Mouse (Mus musculus): ENCODE measurements around the gene Zmynd10. TPM values are rescaled to one million over a fixed set of nuclear protein-coding genes. Genes with fewer than 3 reads are reported as not detected.

The Zmynd10 gene
- polyA plus RNA-seq, 1 experiment from 2014 or later = 1.3 TPM

GRCm38 (mm10) chr9:107586974-107587832, 40.1 kb downstream of the Zmynd10 start, which contains the start of gene Ifrd2:
Ifrd2 (plus strand) TSS chr9:107587642.
- 13% methylated on average over 46 of the region's 46 CpGs for WGBS
- Histone ChIP-seq H3K36me3 (peaks cover 39% of the 10 kb centered on the region), H3K4me1 (peaks cover 20% of the 10 kb centered on the region), H3K27me3 (no peaks in the 10 kb centered on the region), H3K9ac (peak within 1 kb of the TSS; percentile 57), H3K27ac (peak within 1 kb of the TSS; percentile 57), H3K4me3 (peak within 1 kb of the TSS; percentile 89), H3K9me3 (no peaks in the 10 kb centered on the region), H3K4me2 (peak within 1 kb of the TSS; percentile 82)
- ATAC-seq (ENCODE audit: insufficient number of reproducible peaks, low FRiP score, low TSS enrichment, low read depth) = peak; percentile 97

- peak overlapping the region; percentile 89 for H3K4me3 ChIP-seq
- peak overlapping the region; percentile 82 for H3K4me2 ChIP-seq
- peak overlapping the region; percentile 57 for H3K27ac ChIP-seq
- 2% methylated on average over 33 of the region's 33 CpGs for WGBS
- H3K27me3 ChIP-seq = no peaks in the 10 kb centered on the region
- H3K9me3 ChIP-seq = no peaks in the 10 kb centered on the region
- peak overlapping the region; percentile 57 for H3K9ac ChIP-seq
- H3K4me1 ChIP-seq = peaks cover 17% of the 10 kb centered on the region
- H3K36me3 ChIP-seq = peaks cover 42% of the 10 kb centered on the region
- ATAC-seq (ENCODE audit: insufficient number of reproducible peaks, low FRiP score, low TSS enrichment, low read depth) = no peak
Measured at GRCm38 (mm10) chr9:107587833-107588639, 40.9 kb downstream of the Zmynd10 start.

DNA sequence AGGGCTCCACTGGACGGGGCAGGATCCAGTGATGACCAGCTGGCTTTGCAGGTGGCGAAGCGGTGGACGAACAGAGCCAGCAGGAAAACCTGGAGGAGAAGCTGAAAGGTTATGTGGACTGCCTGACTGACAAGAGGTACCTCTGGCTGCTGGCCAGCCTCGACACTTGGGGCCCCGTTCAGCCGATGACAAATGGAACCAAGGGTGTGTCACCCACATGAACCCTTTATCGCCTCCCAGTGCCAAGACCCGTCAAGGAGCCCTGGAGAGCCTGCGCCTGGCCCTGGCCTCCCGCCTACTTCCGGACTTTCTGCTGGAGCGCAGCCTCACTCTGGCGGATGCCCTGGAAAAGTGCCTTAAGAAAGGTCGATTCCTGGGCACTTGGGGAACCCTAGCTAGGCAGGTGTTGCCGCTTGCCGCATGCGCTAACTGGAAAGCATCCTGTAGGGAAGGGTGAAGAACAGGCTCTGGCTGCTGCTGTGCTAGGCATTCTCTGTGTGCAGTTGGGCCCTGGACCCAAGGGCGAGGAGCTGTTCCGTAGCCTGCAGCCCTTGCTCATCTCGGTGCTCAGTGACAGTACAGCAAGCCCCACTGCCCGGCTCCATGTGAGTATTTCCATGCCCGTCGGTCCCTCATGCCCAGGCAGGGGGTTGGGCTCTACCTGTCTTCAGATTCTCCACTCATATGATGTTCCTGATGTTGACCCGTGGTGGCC, 43.1 kb downstream of the Zmynd10 start:
- H3K27ac ChIP-seq = no peak overlapping the region
- no peak for ATAC-seq (ENCODE audit: insufficient number of reproducible peaks, low FRiP score, low TSS enrichment, low read depth)
- peaks cover 17% of the 10 kb centered on the region for H3K4me1 ChIP-seq
- no peaks in the 10 kb centered on the region for H3K27me3 ChIP-seq
- WGBS = 87% methylated on average over 25 of the region's 25 CpGs
- H3K36me3 ChIP-seq = peaks cover 57% of the 10 kb centered on the region
- H3K9ac ChIP-seq = no peak overlapping the region
- H3K4me2 ChIP-seq = no peak overlapping the region
- H3K4me3 ChIP-seq = no peak overlapping the region
- no peaks in the 10 kb centered on the region for H3K9me3 ChIP-seq

GRCm38 (mm10) chr9:107590773-107591060, 43.6 kb downstream of the Zmynd10 start:
- ATAC-seq (ENCODE audit: insufficient number of reproducible peaks, low FRiP score, low TSS enrichment, low read depth) = no peak
- Histone ChIP-seq H3K9ac (no peak overlapping the region), H3K27me3 (no peaks in the 10 kb centered on the region), H3K27ac (no peak overlapping the region), H3K4me2 (no peak overlapping the region), H3K9me3 (no peaks in the 10 kb centered on the region), H3K4me3 (no peak overlapping the region), H3K36me3 (peaks cover 58% of the 10 kb centered on the region), H3K4me1 (peaks cover 17% of the 10 kb centered on the region)
- 91% methylated on average over 6 of the region's 6 CpGs for WGBS

DNA sequence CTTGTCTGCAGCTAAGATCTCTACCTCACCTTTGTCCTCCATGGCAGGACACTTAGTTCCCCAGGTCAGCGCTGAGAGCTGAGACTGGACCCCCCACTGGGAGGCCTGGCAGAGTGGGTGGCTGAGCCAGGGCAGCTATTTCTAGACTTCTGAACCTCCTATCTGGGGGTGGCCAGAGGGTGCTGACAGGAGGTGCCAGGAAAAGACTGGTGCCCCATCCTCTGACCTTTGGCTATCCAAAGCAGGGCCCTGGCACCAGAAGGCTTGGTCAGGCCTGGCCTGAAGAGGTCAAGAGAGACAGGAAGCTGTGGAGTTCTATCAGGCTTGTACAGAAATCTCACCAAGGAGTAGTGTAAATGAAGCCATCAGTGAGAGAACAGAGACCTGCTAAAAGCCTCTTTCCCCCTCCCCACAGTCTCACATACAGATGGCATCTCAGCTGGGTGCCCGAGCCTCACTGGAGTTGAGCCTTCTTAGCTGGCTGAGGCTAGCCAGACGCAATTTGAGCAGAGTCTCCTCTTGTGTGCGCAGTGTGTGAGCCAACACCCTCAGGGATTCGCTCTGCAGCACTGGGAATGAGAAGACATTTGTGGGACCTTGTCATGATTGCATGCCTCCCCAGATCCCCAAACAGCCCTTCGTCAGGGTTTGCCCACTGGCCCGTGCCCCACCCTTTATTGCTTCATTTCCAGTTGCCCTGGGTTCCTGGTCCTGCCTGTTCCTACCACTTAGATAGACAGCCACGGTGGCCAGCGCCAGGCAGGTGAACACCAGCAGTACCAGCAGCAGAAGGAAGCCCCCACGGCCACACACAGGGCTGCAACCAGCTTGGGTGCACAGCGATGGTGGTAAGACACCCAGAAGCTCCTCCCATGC, 46.2 kb downstream of the Zmynd10 start:
- Histone ChIP-seq H3K4me3 (no peak overlapping the region), H3K27me3 (no peaks in the 10 kb centered on the region), H3K36me3 (peaks cover 58% of the 10 kb centered on the region), H3K4me1 (peaks cover 8% of the 10 kb centered on the region), H3K27ac (no peak overlapping the region), H3K9ac (no peak overlapping the region), H3K4me2 (no peak overlapping the region), H3K9me3 (no peaks in the 10 kb centered on the region)
- 76% methylated on average over 11 of the region's 11 CpGs for WGBS
- no peak for ATAC-seq (ENCODE audit: insufficient number of reproducible peaks, low FRiP score, low TSS enrichment, low read depth)

DNA sequence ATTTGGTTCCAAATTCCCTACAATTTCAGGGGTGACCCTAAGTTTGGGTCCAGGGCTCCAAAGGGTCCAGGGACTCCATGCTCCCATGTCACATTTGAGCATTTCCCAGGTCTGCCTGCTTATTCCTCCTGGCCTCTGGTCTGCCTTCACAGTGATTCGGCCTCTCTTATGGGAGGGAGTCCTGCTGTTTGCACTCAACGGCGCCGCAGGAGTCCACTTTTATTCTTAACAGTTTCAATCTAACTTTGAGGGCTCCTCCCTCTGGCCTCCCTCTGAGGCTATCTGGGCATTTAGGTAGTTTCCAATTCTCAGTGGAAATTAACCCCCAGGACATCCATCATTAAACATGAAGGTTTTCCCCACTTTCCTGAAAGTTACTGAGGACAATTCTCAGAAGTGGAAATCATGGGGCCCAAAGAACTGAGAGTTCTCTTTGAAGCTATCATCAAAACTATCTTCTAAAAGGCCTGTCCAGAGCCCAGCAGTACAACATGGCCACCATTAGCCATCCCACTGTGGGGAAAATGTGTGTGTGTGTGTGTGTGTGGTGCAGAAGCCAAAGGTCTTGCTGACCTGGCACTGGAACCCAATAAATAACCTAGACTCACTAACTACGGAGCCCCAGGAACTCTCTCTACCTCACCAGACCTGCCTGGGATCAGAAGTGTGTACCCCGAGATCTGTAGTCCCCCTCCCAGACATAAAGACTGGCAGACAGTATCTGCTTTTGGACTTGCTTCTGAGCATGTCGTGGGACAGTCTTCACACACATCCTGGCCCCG, 47.4 kb downstream of the Zmynd10 start:
- no peak overlapping the region for H3K4me3 ChIP-seq
- no peak overlapping the region for H3K9ac ChIP-seq
- H3K9me3 ChIP-seq = no peaks in the 10 kb centered on the region
- peaks cover 57% of the 10 kb centered on the region for H3K36me3 ChIP-seq
- H3K4me1 ChIP-seq = no peaks in the 10 kb centered on the region
- H3K4me2 ChIP-seq = no peak overlapping the region
- H3K27me3 ChIP-seq = no peaks in the 10 kb centered on the region
- ATAC-seq (ENCODE audit: insufficient number of reproducible peaks, low FRiP score, low TSS enrichment, low read depth) = no peak
- 74% methylated on average over 8 of the region's 8 CpGs for WGBS
- no peak overlapping the region for H3K27ac ChIP-seq

- Histone ChIP-seq H3K4me3 (no peak overlapping the region), H3K9me3 (no peaks in the 10 kb centered on the region), H3K4me1 (0 out of 2 replicates have a peak, but pooled peaks cover 2% of the 10 kb centered on the region), H3K27me3 (no peaks in the 10 kb centered on the region), H3K36me3 (peaks cover 32% of the 10 kb centered on the region), H3K9ac (no peak overlapping the region), H3K27ac (no peak overlapping the region), H3K4me2 (no peak overlapping the region)
- 82% methylated on average over 11 of the region's 11 CpGs for WGBS
- ATAC-seq (ENCODE audit: insufficient number of reproducible peaks, low FRiP score, low TSS enrichment, low read depth) = no peak
Measured at GRCm38 (mm10) chr9:107596619-107597569, 49.8 kb downstream of the Zmynd10 start.

DNA sequence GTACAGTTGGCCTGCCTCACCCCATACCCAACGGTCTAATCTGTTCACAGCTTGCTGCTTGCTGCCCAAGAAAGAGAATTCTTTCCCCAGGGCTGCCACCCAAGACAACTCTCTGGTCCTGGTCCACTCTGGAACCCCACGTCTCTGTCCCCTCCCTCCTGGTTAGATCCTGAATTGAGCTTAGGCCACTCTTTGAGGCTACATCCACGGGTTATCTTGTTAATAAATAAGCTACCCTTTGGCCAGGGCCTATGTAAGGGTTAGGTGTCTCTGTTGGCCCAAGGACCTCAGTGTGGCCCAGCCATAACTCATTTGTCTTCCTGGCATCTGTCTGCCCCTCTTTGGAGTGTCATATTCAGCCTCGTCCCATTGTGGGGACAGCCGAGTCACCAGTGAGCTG, 51.3 kb downstream of the Zmynd10 start:
- ATAC-seq (ENCODE audit: insufficient number of reproducible peaks, low FRiP score, low TSS enrichment, low read depth) = no peak
- Histone ChIP-seq H3K36me3 (peaks cover 17% of the 10 kb centered on the region), H3K9me3 (no peaks in the 10 kb centered on the region), H3K4me2 (no peak overlapping the region), H3K27ac (no peak overlapping the region), H3K4me1 (peaks cover 11% of the 10 kb centered on the region), H3K9ac (no peak overlapping the region), H3K27me3 (no peaks in the 10 kb centered on the region), H3K4me3 (no peak overlapping the region)
- WGBS = 70% methylated on average over 5 of the region's 5 CpGs

DNA sequence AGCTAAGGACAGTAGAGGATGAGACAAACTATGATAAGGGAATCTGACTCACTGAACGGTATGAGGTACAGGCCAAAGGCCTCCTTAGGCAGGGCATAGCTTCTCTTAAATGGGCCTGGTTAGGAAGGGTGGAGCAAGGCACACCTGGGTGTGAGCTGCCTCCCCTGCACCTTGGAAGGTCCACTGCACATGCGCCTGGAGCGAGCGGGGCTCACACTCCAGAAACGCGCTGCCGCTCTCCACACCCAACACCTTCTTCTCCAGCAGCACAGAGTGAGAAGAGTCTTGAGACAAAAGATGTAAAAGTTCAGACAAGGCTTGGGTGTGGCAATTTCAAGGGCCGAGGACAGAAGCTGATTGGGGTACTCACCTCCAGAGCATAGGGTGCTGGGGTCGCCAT, 52.3 kb downstream of the Zmynd10 start:
- peaks cover 21% of the 10 kb centered on the region for H3K4me1 ChIP-seq
- H3K36me3 ChIP-seq = peaks cover 7% of the 10 kb centered on the region
- H3K4me2 ChIP-seq = no peak overlapping the region
- no peak overlapping the region for H3K9ac ChIP-seq
- ATAC-seq (ENCODE audit: insufficient number of reproducible peaks, low FRiP score, low TSS enrichment, low read depth) = no peak
- H3K27me3 ChIP-seq = no peaks in the 10 kb centered on the region
- no peak overlapping the region for H3K4me3 ChIP-seq
- H3K9me3 ChIP-seq = no peaks in the 10 kb centered on the region
- no peak overlapping the region for H3K27ac ChIP-seq
- WGBS = 84% methylated on average over 9 of the region's 9 CpGs

GRCm38 (mm10) chr9:107599842-107600241, 52.7 kb downstream of the Zmynd10 start:
- Histone ChIP-seq H3K4me3 (no peak overlapping the region), H3K4me2 (no peak overlapping the region), H3K27me3 (no peaks in the 10 kb centered on the region), H3K27ac (no peak overlapping the region), H3K9me3 (no peaks in the 10 kb centered on the region), H3K9ac (no peak overlapping the region), H3K36me3 (peaks cover 4% of the 10 kb centered on the region), H3K4me1 (peaks cover 25% of the 10 kb centered on the region)
- no peak for ATAC-seq (ENCODE audit: insufficient number of reproducible peaks, low FRiP score, low TSS enrichment, low read depth)
- WGBS = 67% methylated on average over 14 of the region's 14 CpGs

Measured in limb, embryonic 15.5 days (tissue).